Mouse (Mus musculus) stomach, embryonic 14.5 days (tissue): ENCODE measurements at regions not wholly inside any gene's neighbourhood (a gene's known extent, or its start where the extent isn't known, plus 50 kb on each side); places are given as distances from the start of the nearest gene placed in this dataset.
A peak's percentile ranks its signal among the peaks of the same experiment; 100 is the strongest.

Source experiments
- ATAC-seq: fragments of 200-750 bp; cut with Nextera tagmentation; 2 replicates; pipeline ENCODE4 v1.8.0; 2017; ENCODE audit warnings: low read depth, moderate TSS enrichment; ENCODE audit not compliant: insufficient number of reproducible peaks, insufficient read depth, low FRiP score
- H3K27ac ChIP-seq: fragments of 300-500 bp; sonication (generic); 2 replicates; pipeline ENCODE4 v1.5.1; 2014; ENCODE audit warnings: mild to moderate bottlenecking, low read length, moderate library complexity, mixed read lengths
- H3K27me3 ChIP-seq: fragments of 300-500 bp; sonication (generic); 2 replicates; pipeline ENCODE4 v1.6.1; 2014; ENCODE audit warnings: low read length, control low read depth, mixed read lengths; ENCODE audit not compliant: control insufficient read depth, insufficient read depth
- H3K36me3 ChIP-seq: fragments of 300-500 bp; sonication (generic); 2 replicates; pipeline ENCODE4 v1.6.1; 2014; ENCODE audit warnings: mild to moderate bottlenecking, control low read depth, low read length, moderate library complexity, mixed read lengths; ENCODE audit not compliant: control insufficient read depth, insufficient read depth
- H3K4me1 ChIP-seq: fragments of 300-500 bp; sonication (generic); 2 replicates; pipeline ENCODE4 v1.6.1; 2014; ENCODE audit warnings: low read length, control low read depth, mixed read lengths; ENCODE audit not compliant: control insufficient read depth, insufficient read depth
- H3K4me2 ChIP-seq: fragments of 300-500 bp; sonication (generic); replicated peaks from 2 replicates; pipeline ENCODE4 v1.6.1; 2014; ENCODE audit warnings: low read depth, low read length, control low read depth
- H3K4me3 ChIP-seq: fragments of 300-500 bp; sonication (generic); 2 replicates; pipeline ENCODE4 v1.5.1; 2014; ENCODE audit warnings: low read depth, low read length, control low read depth
- H3K9ac ChIP-seq: fragments of 300-500 bp; sonication (generic); replicated peaks from 2 replicates; pipeline ENCODE4 v1.6.1; 2014; ENCODE audit warnings: low read depth, mild to moderate bottlenecking, control low read depth, low read length, moderate library complexity, mixed read lengths
- H3K9me3 ChIP-seq: fragments of 300-500 bp; sonication (generic); 2 replicates; pipeline ENCODE4 v1.6.1; 2016; ENCODE audit warnings: low read depth, low read length, control low read depth; ENCODE audit not compliant: control insufficient read depth
- WGBS: fragments of 180-500 bp; shearing (Covaris S2); extraction: QIAGEN DNeasy Blood & Tissue Kit; methylation state at CpG from one replicate; pipeline ENCODE4 v1.1.7; 2014; 5-methylcytosine and 5-hydroxymethylcytosine counted together

DNA sequence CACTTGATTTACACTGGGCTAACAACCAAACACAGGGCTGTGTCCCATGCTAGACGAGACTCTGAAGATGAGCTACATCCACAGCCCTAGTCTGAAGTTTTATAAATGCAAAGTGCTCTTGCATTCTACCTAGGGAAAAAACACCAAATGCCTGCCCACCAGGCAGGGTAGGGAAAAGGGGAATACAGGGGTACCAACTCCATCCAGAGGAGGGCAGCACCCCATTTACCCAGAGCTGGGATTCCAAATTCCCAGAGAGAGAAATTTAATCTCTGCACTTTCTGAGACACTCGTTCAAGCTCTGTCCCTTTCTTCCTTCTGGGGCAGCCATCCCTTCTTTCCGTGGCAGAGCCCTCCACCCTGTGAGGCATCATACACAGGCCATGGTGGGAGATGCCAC is 66.8 kb upstream of the Hdhd5 start:
- Histone ChIP-seq H3K9me3 (no peaks in the 10 kb centered on the region), H3K4me2 (no peak overlapping the region), H3K27ac (no peak overlapping the region), H3K9ac (no peak overlapping the region), H3K36me3 (no peaks in the 10 kb centered on the region), H3K27me3 (no peaks in the 10 kb centered on the region), H3K4me1 (no peaks in the 10 kb centered on the region), H3K4me3 (no peak overlapping the region)
- 23% methylated on average over 3 of the region's 3 CpGs for WGBS
- no peak for ATAC-seq

- Histone ChIP-seq H3K4me2 (no peak overlapping the region), H3K9ac (no peak overlapping the region), H3K27ac (no peak overlapping the region), H3K4me1 (peaks cover 4% of the 10 kb centered on the region; the same call in 1 of the 2 replicates), H3K27me3 (no peaks in the 10 kb centered on the region), H3K4me3 (no peak overlapping the region), H3K36me3 (no peaks in the 10 kb centered on the region), H3K9me3 (no peaks in the 10 kb centered on the region)
- 84% methylated on average over 3 of the region's 3 CpGs for WGBS
- ATAC-seq: no peak
These were observed 65.6 kb upstream of the Hdhd5 start for GRCm38 (mm10) chr6:120596717-120597116.

DNA sequence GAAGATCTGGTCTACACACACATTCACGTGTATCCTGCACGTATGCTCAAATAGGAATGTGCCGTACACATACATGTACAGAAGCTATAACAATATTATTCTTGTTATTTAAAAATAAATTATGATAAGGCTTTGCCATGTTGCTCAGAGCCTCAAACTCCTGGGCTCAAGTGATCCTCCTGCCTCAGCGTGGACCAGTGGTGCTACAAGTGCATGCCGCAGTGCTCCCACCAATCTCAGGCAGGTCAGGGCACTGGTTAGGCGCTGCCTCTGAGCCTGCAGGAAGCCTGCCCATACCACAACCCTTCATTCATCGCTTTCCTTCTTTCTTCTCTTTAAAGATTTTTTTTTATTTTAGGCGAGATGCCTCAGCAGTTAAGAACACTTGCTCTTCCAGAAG is 63.3 kb upstream of the Hdhd5 start:
- H3K4me2 ChIP-seq: no peak overlapping the region
- H3K27me3 ChIP-seq: no peaks in the 10 kb centered on the region
- no peak overlapping the region for H3K4me3 ChIP-seq
- H3K27ac ChIP-seq: no peak overlapping the region
- H3K36me3 ChIP-seq: no peaks in the 10 kb centered on the region
- no peak overlapping the region for H3K9ac ChIP-seq
- ATAC-seq: no peak
- no peaks in the 10 kb centered on the region for H3K9me3 ChIP-seq
- peaks cover 4% of the 10 kb centered on the region; the same call in 1 of the 2 replicates for H3K4me1 ChIP-seq
- WGBS: 91% methylated on average over 8 of the region's 8 CpGs

- no peak overlapping the region for H3K9ac ChIP-seq
These were observed 61.6 kb upstream of the Hdhd5 start for GRCm38 (mm10) chr6:120592705-120593104.

DNA sequence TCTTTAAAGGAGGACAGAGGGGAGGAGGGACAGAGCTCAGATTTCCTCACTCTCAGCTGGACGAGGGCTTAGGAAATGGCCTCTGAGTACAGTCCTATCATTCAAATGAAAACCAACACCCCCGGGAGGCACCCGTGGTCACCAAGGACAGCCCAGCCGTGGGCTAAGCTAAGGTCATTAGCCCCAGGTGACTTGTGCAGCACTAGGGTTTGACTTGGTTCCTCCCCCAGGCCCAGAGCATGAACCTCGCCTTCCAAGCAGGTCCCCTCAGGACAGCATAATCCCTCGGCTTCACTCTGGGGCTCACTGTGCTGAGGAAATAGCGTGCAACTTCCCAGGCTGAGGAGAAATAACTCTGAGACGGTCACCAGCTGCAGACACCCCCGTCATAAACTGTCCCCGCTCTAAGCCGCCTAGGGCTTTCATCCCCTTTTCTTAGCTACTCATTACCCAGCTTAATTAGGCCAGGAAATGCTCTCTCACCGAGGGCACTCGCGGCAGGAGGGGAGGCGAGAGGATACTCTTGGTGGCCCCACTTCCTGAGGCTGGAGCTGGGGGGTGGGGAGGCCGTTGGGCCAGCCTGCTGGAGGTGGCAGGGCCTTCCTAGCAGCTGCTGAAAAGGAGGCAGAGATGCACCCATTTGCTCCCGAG is 61.0 kb upstream of the Hdhd5 start:
- H3K27me3 ChIP-seq: no peaks in the 10 kb centered on the region
- no peak overlapping the region for H3K4me3 ChIP-seq
- WGBS: 9% methylated on average over 17 of the region's 17 CpGs
- no peak overlapping the region for H3K9ac ChIP-seq
- H3K27ac ChIP-seq: no peak overlapping the region
- H3K36me3 ChIP-seq: no peaks in the 10 kb centered on the region
- 0 out of 2 replicates have a peak overlapping the region, but pooled peaks have one; percentile 0 for H3K4me2 ChIP-seq
- H3K9me3 ChIP-seq: no peaks in the 10 kb centered on the region
- ATAC-seq: peak; percentile 33; the same call in 1 of the 2 replicates
- H3K4me1 ChIP-seq: peaks cover 4% of the 10 kb centered on the region; the same call in 1 of the 2 replicates

More at GRCm38 (mm10) chr6:120592705-120593104, 61.6 kb upstream of the Hdhd5 start:
- no peaks in the 10 kb centered on the region for H3K36me3 ChIP-seq
- no peak overlapping the region for H3K4me3 ChIP-seq
- no peak overlapping the region for H3K27ac ChIP-seq
- H3K27me3 ChIP-seq: no peaks in the 10 kb centered on the region
- 40% methylated on average over 7 of the region's 7 CpGs for WGBS
- H3K9me3 ChIP-seq: no peaks in the 10 kb centered on the region
- 0 out of 2 replicates have a peak overlapping the region, but pooled peaks have one; percentile 0 for H3K4me2 ChIP-seq
- no peak for ATAC-seq
- peaks cover 4% of the 10 kb centered on the region; the same call in 1 of the 2 replicates for H3K4me1 ChIP-seq

GRCm38 (mm10) chr6:120590191-120590590 is 59.1 kb upstream of the Hdhd5 start:
- no peaks in the 10 kb centered on the region for H3K27me3 ChIP-seq
- no peak overlapping the region for H3K9ac ChIP-seq
- no peak overlapping the region for H3K4me2 ChIP-seq
- no peak overlapping the region for H3K27ac ChIP-seq
- no peak for ATAC-seq
- no peak overlapping the region for H3K4me3 ChIP-seq
- H3K9me3 ChIP-seq: no peaks in the 10 kb centered on the region
- WGBS: 76% methylated on average over 2 of the region's 2 CpGs
- H3K4me1 ChIP-seq: peaks cover 4% of the 10 kb centered on the region; the same call in 1 of the 2 replicates
- no peaks in the 10 kb centered on the region for H3K36me3 ChIP-seq

GRCm38 (mm10) chr6:120588701-120589659 is 57.9 kb upstream of the Hdhd5 start:
- no peak overlapping the region for H3K9ac ChIP-seq

GRCm38 (mm10) chr6:120585941-120586280 is 54.8 kb upstream of the Hdhd5 start:
- Histone ChIP-seq H3K4me3 (no peak overlapping the region), H3K9me3 (no peaks in the 10 kb centered on the region), H3K4me1 (no peaks in the 10 kb centered on the region), H3K4me2 (no peak overlapping the region), H3K36me3 (no peaks in the 10 kb centered on the region), H3K27ac (no peak overlapping the region), H3K9ac (no peak overlapping the region), H3K27me3 (no peaks in the 10 kb centered on the region)
- 52% methylated on average over 2 of the region's 2 CpGs for WGBS
- ATAC-seq: no peak

More at GRCm38 (mm10) chr6:120588701-120589659, 57.9 kb upstream of the Hdhd5 start:
- H3K27me3 ChIP-seq: no peaks in the 10 kb centered on the region
- H3K4me2 ChIP-seq: no peak overlapping the region
- H3K36me3 ChIP-seq: no peaks in the 10 kb centered on the region
- no peaks in the 10 kb centered on the region for H3K9me3 ChIP-seq
- H3K27ac ChIP-seq: no peak overlapping the region
- peaks cover 4% of the 10 kb centered on the region; the same call in 1 of the 2 replicates for H3K4me1 ChIP-seq
- WGBS: 87% methylated on average over 11 of the region's 11 CpGs
- H3K4me3 ChIP-seq: no peak overlapping the region
- ATAC-seq: no peak
